Mouse (Mus musculus) T-cell, adult 66 days (primary cell): Measurements from ENCODE around the gene Fbxo3. TPM values are rescaled to one million over a fixed set of nuclear protein-coding genes. Genes with fewer than 3 reads are reported as not detected.

Source experiments
- total RNA-seq, 2 experiments: library from RNA; stranded (reverse); gene quantifications; 3 replicates in 1 of 2; 4 replicates in 1 of 2; pipeline ENCODE4 v1.2.4; 2023

Fbxo3 gene
- total RNA-seq: 10 to 100 TPM; 28.6 to 29.7 TPM

DNA sequence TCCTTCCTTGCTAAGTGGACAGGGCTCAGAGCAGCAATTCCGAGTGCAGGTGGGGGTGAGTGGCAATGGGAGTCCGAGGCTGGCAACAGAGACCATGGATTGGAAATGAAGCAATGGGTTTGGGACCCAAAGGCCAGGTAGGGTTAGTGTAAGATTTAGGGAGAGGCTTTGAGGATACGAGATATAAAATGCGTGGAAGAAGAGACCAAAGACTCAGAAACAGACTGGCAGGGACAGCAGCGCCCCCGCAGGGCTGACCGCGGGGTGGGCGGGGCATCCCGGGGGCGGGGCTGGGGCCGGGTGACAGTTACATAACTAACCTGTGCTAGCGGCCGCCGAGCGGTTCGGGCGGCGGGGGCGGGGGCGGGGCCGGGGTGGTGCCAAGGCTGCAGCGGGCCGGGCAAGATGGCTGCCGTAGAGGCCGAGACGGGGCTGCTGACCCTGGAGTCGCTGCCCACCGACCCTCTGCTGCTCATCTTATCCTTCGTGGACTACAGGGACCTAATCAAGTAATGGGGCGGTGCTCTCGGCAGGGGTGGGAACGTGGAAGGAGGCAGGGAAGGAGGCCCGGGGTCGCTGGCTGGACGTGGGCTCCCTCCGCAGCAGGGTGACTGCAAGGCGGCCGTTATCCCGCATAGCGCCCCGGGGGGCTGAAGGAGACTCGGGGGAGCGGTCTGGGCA, at the start of gene Fbxo3:
Gene Fbxo3 (plus strand): TSS at position 264 of the 681 bp plus-strand sequence.

DNA sequence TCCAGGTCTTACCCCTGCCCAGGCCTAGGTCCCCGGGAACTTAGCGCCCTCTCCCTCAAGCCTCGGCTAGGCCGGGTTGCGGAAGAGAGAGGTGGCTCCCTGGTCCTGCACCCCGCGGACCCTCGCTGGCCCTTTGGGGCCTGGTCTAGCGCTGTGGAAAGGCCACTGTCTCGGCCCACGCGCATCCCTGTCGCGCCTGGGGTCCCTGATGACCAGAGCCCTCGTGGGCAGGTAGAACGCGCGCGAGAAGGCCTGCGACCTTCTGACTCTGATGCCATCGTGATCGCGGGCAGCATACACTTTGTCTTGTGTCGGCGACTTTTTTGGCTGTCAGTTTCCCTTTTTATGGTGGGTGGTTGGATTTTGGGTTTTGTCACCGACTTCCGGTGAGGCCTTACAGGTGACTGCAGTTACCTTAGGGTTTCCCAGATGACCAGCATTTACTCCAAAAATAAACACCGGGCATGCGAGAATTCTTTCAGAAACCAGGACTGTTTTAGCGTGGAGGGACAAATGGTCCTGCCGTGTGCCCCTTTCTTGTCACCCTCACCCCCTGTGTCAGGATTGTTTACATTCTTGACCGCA, 710 bp downstream of the Fbxo3 start, which contains the start of gene 4931422A03Rik:
Gene 4931422A03Rik (minus strand): TSS at position 223 of the 585 bp plus-strand sequence.

DNA sequence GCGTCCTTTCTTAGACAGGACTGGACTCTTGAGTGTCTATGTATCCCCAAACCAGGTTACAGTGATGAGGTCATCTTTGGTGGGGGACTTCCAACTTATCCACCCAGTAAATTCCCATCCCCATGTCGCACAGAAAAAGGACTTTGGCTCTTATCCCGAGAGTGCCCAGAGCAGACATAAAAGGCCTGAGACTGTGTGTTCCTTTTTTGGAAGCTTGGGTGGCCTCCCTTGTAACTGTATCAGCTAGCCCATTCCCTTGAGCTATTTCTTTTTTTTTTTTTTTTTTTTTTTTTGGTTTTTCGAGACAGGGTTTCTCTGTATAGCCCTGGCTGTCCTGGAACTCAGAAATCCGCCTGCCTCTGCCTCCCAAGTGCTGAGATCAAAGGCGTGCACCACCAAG, 38.0 kb downstream of the Fbxo3 start, which contains the start of gene Gm10912:
Gene Gm10912 (plus strand): TSS at position 301 of the 400 bp plus-strand sequence.

DNA sequence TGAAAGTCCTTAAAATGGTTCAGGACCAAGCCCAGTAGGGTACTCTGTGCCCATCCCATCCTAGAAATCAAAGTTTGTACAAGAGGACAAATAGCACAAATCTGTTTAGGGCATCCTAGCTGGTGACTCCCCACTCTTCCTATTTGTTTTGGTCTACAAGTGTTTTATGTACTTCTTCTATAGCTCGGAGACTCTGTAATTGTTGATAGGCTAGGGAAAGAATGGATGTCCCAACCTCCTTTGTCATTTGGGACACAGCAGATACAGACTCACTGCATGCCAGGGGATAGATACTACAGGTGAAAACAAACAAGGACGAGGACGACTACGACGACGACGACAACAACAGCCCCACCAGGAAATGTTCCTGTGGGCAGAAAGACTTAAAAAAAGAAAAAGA, 40.9 kb downstream of the Fbxo3 start, which contains the start of gene Gm10799:
Gene Gm10799 (minus strand): TSS at position 101 of the 400 bp plus-strand sequence.

DNA sequence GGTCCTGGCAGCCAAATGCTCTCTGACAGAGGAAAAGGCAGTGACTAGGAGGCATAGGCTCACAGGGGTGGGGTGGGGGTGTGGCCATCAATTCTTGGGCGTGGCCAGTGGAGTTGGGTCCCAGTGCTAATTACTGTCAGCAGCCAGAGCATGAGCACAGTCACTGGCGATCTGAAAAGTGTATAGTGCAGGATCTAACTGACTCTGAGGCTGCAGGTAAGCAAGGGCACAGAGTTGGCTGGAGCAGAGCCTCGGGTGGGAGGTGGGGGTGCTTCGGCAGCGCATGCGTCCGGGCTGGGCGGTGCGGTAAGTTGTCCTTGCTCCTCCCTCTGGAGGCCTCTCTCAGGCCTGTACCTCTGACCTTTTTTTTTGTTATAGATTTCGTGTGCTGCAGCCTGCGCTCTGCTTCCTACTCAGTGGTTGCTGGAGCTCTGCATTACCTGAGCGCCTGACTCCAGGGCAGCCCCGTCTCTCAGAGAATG, 42.2 kb downstream of the Fbxo3 start, which contains the start of gene Cd59b:
Gene Cd59b (plus strand): TSS at position 146 of the 482 bp plus-strand sequence.

DNA sequence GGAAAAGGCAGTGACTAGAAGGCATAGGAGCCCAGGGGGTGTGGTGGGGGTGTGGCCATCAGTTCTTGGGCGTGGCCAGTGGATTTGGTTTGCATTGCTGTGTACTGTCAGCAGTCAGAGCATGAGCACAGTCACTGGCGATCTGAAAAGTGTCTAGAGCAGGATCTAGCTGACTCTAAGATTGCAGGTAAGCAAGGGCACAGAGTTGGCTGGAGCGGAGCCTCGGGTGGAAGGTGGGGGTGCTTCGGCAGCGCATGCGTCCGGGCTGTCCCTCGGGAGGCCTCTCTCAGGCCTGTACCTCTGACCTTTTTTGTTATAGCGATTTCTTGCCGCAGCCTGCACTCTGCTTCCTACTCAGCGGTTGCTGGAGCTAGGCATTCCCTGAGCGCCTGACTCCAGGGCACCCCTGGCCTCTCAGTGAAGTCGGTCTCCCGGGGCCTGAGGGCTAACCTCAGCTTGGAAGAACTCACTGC, 68.3 kb downstream of the Fbxo3 start, which contains the start of gene Cd59a:
Gene Cd59a (plus strand): TSS at position 61 of the 473 bp plus-strand sequence.

Other genes starting within 250 kb of the Fbxo3 start
- gene Caprin1, start 230.1 kb upstream of the Fbxo3 start, total RNA-seq: 100 to 1,000 TPM; 329 to 350 TPM
- gene Lmo2, start 69.7 kb upstream of the Fbxo3 start, total RNA-seq: 1 to 10 TPM; 4.5 to 8.2 TPM
- not detected for gene 4931422A03Rik, start 640 bp downstream of the Fbxo3 start, total RNA-seq
- gene Gm10912, start 38.1 kb downstream of the Fbxo3 start, total RNA-seq: 1 to 10 TPM; 1.4 to 1.9 TPM
- not detected for gene Gm10799, start 40.8 kb downstream of the Fbxo3 start, total RNA-seq
- not detected for gene Cd59b, start 42.1 kb downstream of the Fbxo3 start, total RNA-seq
- under 1 TPM; 0.44 to 0.59 TPM for gene Cd59a, start 68.1 kb downstream of the Fbxo3 start, total RNA-seq
- gene A930018P22Rik, start 95.0 kb downstream of the Fbxo3 start, total RNA-seq: not detected